Mouse (Mus musculus) cortical plate, adult 2 months (tissue): ENCODE measurements around the gene Anapc11. TPM values are rescaled to one million over a fixed set of nuclear protein-coding genes. Genes with fewer than 3 reads are reported as not detected.

ENCODE experiments used
- H3K27ac ChIP-seq: fragments of 200-500 bp; 2 replicates; pipeline ENCODE4 v1.5.1; 2012; ENCODE audit warnings: low read length, control low read depth, inconsistent platforms; ENCODE audit not compliant: insufficient read depth
- H3K4me1 ChIP-seq: fragments of 200-500 bp; 2 replicates; pipeline ENCODE4 v1.6.1; 2011; ENCODE audit warnings: low read length; ENCODE audit not compliant: control insufficient read depth, insufficient read depth
- H3K4me3 ChIP-seq: fragments of 200-500 bp; 2 replicates; pipeline ENCODE4 v1.5.1; 2011; ENCODE audit warnings: mild to moderate bottlenecking, low read length, control low read depth; ENCODE audit not compliant: insufficient read depth
- CTCF ChIP-seq: fragments of 200-500 bp; IDR thresholded peaks from 2 replicates; pipeline ENCODE4 v1.5.1; 2011; ENCODE audit warnings: mild to moderate bottlenecking, control low read depth, low read length; ENCODE audit not compliant: insufficient read depth; ENCODE audit errors: extremely low read depth
- POLR2A ChIP-seq: fragments of 200-500 bp; IDR thresholded peaks from 2 replicates; pipeline ENCODE4 v1.6.1; 2011; ENCODE audit warnings: mild to moderate bottlenecking, low read length, control low read depth; ENCODE audit not compliant: insufficient read depth; ENCODE audit errors: extremely low read depth
- polyA plus RNA-seq: library from polyadenylated mRNA; depleted of rRNA; stranded (reverse); fragments of >200 nt; gene quantifications from 2 replicates; pipeline ENCODE4 v1.2.3, GENCODE M21; 2012

Anapc11 gene
- polyA plus RNA-seq, 1 experiment = 161 TPM

DNA sequence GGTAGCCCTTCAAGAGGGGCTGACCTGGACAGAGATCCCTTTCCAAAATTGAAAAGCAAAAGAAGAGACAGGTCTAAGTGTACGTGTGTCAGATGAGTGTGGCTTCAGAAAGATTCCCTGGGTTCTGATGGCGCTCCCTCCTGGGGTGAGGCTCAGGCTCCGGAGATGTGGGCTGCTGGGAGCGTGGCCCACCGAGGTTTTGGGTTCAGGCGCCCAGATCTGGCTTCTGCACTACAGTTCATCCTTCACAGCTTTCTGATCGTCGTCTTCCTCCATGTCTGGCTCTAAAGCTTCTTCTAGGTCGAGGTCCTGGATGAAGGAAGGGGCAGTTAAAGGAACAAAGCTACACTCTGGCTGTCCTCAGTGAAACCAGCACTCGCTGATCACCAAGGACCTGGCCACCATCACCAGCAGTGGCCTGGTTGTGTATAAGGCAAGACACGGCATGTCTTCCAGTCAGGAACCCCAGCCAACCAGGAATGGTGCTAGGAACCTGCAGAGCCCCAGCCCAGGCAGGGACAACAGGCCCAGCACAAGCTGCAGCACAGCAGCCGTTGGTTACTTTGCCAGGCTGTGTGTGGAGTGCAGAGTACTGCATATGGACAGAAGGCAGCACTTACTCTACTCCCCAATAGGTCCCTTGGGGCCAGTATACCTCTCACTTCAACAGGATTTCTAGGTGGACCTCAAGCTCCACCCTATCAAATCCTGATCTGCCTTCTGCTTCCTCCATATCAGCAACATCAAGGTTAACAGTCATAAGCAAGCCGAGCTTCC is 37.1 kb upstream of the Anapc11 start:
- Histone ChIP-seq H3K27ac (no peak overlapping the region), H3K4me1 (no peaks in the 10 kb centered on the region), H3K4me3 (no peak overlapping the region)
- TF ChIP-seq POLR2A (no peak), CTCF (no peak)

DNA sequence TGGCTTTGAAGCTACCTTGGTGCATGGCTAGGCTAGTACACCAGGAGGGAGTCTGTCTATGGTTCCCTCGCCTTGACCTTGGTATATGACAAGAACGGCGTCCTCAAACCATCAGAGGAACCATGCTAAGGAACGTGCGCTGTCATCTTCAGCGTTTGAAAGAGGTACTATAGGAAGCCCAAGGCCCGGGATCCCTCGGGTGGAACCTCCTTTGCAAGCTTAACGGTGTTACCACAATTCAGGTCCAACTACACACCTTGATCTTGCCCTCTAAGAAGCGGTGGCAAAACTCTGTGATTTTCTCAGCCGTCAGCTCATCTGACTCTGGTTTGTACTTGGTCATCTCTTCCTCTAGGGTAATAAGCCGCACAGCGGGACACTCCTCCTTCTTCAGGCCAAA is 35.3 kb upstream of the Anapc11 start:
- H3K4me3 ChIP-seq = no peak overlapping the region
- no peaks in the 10 kb centered on the region for H3K4me1 ChIP-seq
- H3K27ac ChIP-seq = no peak overlapping the region
- TF ChIP-seq CTCF = no peak
- no peak for TF ChIP-seq POLR2A

DNA sequence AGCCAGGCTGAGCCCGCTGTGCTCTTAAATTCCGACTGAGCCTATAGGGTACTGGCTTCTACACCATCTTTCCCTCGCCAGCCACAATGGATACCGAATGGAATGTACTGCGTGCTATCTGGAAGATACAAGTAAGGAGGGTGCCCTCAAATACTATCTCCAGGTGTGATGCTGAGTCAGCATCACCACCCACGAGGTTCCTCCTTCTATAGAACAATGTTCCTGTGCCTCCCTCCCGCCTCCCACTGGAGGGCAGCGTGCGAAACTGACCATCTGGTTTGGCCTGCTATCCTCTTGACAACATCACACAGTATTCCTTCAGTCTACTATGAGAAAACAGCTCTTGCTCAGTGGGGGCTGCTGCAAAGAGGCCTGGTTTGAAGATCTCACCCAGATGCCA is 33.1 kb upstream of the Anapc11 start:
- Histone ChIP-seq H3K27ac (no peak overlapping the region), H3K4me1 (no peaks in the 10 kb centered on the region), H3K4me3 (no peak overlapping the region)
- TF ChIP-seq CTCF = no peak
- no peak for TF ChIP-seq POLR2A

DNA sequence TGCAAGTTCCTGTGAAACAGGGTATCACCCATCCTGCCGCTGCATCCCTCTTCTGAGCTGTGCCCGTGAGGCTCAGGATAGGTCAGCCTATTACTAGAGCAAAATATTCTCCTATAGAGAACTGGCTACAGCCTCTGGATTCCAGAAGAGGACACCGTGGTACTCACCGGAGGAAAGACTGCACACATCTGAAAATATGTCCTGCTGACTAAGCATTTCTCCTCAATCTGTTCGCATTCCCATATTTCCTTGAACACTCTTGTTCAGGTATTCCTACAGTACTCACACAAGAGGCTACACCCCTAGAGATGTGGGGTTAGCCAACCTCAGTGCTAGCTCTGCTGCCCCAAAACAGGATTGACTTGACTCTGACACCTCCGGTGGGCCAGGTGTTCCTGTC is 29.9 kb upstream of the Anapc11 start:
- Histone ChIP-seq H3K4me1 (peaks cover 4% of the 10 kb centered on the region; the same call in 1 of the 2 replicates), H3K4me3 (no peak overlapping the region), H3K27ac (no peak overlapping the region)
- no peak for TF ChIP-seq POLR2A
- no peak for TF ChIP-seq CTCF

DNA sequence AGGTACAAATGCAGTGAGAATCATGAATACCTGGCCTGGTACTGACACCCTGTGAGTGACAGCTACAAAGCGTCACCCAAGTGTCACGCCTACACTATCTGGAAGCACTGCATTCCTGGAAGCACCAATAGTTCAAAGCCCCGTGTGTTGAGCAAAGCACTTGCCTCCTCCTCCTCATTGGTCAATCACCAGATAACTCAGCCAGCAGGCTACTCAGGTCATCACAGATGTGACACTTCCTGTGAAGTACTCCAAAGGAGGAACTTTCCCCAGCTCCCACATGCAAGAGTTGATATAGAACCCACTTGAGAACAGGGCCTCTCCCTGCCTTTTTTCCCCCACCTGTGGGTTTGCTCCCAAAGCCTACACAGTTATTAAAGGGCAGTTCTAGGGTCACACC is 27.1 kb upstream of the Anapc11 start:
- H3K4me1 ChIP-seq = peaks cover 6% of the 10 kb centered on the region; the same call in 1 of the 2 replicates
- TF ChIP-seq POLR2A = no peak
- TF ChIP-seq CTCF = no peak
- no peak overlapping the region for H3K4me3 ChIP-seq
- H3K27ac ChIP-seq = no peak overlapping the region

DNA sequence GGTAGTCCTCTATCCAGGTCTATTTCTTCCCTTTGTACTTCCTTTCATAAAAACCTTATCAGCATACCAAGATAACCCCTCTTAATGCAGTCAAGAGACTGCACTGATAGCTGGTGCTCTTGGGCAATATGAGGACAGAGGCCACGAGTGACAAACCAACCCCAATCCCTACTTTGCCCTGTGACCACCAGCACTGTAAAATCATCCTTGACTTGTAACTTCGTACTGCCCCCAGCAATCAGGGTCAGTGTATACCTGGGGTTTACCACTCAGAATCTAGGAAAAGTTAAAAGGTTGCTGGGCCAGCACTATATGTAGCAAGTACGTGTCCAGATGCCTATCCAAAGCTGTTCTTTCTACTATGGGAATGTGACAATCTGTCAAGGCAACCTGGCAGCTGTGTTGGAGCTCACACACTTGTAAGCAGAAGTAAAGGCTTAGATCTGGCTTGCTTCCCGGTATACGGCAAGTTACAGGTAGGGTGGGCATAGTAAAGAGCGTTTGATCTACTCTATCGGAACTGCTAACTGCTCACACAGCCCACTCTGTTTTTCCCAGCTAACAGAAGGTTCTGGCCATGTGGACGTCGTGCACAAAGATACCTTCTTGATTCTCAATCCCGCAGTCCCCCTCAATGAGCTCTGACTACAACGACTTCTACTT is 26.3 kb upstream of the Anapc11 start:
- TF ChIP-seq CTCF (no peak), POLR2A (no peak)
- H3K4me3 ChIP-seq = peak overlapping the region; percentile 87
- peaks cover 6% of the 10 kb centered on the region; the same call in 1 of the 2 replicates for H3K4me1 ChIP-seq
- H3K27ac ChIP-seq = no peak overlapping the region

DNA sequence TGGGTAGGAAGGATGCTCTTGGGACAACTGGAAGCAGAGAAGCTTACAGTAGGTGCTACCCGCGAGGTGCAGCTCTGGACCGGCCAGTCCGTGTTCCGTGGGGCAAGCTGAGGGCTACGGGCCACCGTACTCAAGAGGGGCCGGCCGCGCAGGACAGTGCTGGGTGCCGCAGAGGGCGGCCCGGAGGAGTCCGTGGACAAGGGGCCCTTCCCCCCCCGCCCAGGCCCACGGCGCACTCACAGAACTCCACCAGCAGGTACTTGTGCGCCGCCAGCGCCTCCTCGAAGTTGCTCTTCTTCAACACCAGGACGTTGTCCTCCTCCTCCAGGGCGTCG is 25.8 kb upstream of the Anapc11 start:
- no peak for TF ChIP-seq CTCF
- peak overlapping the region; percentile 87 for H3K4me3 ChIP-seq
- peaks cover 6% of the 10 kb centered on the region; the same call in 1 of the 2 replicates for H3K4me1 ChIP-seq
- no peak overlapping the region for H3K27ac ChIP-seq

DNA sequence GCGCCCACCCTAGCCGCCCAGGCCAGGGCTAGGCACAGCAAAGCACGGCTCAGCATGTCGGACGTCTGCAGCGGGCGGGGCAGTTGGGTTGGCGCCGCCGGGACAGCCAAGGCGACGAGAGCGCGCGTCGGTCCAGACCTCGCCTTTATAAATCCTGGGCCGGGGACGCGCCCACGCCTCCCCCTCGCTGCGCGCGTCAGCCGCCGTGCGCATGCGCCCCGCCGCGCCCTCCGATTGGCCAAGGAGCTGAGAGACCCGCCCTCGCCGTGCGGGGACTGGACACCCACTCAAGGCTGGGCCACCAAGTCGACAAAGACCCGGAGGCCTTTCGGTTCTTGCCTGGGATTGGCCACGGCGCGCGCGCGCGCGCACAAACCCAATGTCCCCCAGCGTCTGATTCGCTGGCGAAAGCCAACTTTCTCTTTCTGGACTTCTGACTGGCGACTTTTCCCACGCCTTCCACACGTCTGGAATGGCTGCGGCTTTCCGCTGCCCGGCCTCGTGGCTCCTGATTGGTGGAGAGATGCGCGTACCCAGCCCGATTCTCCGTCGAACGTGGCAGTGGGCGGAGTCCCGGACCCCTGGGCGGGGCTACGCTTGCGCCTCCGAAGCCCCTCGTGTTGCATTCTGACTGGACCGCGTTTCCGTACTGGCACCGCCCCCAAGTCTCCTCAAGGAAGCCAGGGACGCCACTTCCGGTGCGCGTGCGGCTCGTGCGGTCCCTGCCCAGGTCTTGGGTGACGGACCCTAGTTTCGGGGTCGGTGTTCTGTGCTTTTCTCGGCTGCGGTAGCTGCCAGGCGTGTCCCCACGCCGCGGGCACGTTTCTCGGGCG is 25.3 kb upstream of the Anapc11 start, which contains the start of gene P4hb:
Gene P4hb (minus strand): TSS at position 502 of the 833 bp plus-strand sequence.
- H3K4me1 ChIP-seq = peaks cover 6% of the 10 kb centered on the region; the same call in 1 of the 2 replicates
- peak; percentile 94 for TF ChIP-seq POLR2A
- TF ChIP-seq CTCF = no peak
- H3K27ac ChIP-seq = peak within 1 kb of the TSS; percentile 68
- H3K4me3 ChIP-seq = peak within 1 kb of the TSS; percentile 87

DNA sequence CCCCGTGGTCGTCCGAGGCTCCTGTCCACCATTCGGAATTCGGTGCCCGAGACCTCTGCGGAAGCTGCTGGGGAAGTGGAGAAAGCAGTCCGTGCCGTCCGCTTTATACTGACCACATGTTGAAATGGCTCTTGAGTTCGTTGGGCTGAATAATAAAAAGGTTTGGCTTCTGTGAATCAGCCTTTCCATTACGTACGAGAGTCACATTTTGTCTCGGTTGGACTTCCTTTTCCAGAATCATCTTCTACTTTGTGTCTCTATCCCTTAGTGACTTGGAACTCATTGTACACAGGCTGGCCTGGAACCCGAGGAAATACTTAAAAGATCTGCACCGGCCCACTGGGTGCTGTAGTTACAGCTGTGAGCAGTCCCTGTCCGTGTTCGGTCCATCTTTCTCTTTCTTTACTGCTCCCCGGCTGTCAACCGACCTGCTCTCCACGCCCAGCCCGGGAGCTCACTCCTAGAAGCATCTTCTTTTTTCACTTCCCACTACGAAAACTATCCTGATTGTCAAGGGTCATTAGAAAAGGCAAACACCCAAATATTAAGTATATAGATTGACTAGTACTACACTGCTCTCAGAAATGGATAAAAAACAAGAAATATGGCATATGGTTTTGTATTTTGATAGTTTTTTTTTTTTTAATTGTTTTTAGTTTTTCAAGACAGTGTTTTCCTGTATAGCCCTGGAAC is 24.5 kb upstream of the Anapc11 start:
- H3K4me3 ChIP-seq = peak overlapping the region; percentile 87
- H3K4me1 ChIP-seq = peaks cover 6% of the 10 kb centered on the region; the same call in 1 of the 2 replicates
- TF ChIP-seq POLR2A (no peak), CTCF (no peak)
- H3K27ac ChIP-seq = peak overlapping the region; percentile 68
